Mouse (Mus musculus) embryo, embryonic 11.5 days (tissue): Measurements from ENCODE around the gene Slc25a4.
"Not testable (repeated sequence)": the region's sequence is repeated elsewhere in the genome, so short reads cannot be mapped to it uniquely, and the experiment has no call there.

ENCODE experiments used
- DNase-seq: peaks from one replicate; pipeline ENCODE4 v3.0.0-alpha.2; 2012; ENCODE audit warnings: low read depth, low spot score

Slc25a4 gene

GRCm38 (mm10) chr8:46210404-46211315, at the start of gene Slc25a4:
Slc25a4 (minus strand) TSS chr8:46211284.
- DNase-seq, result peak; percentile 92

- DNase-seq, result no peak
Measured at GRCm38 (mm10) chr8:46257921-46258682, 47.0 kb upstream of the Slc25a4 start.

GRCm38 (mm10) chr8:46252456-46252855, 41.4 kb upstream of the Slc25a4 start:
- no peak for DNase-seq

GRCm38 (mm10) chr8:46251561-46251960, 40.5 kb upstream of the Slc25a4 start:
- no peak for DNase-seq

- DNase-seq, result no peak
Measured at GRCm38 (mm10) chr8:46246346-46246745, 35.3 kb upstream of the Slc25a4 start.

GRCm38 (mm10) chr8:46242946-46243345, 31.9 kb upstream of the Slc25a4 start:
- DNase-seq, result no peak

- peak; percentile 67 for DNase-seq
Measured at GRCm38 (mm10) chr8:46241568-46242374, 30.7 kb upstream of the Slc25a4 start.

GRCm38 (mm10) chr8:46236441-46237223, 25.5 kb upstream of the Slc25a4 start:
- no peak for DNase-seq

GRCm38 (mm10) chr8:46234736-46235135, 23.7 kb upstream of the Slc25a4 start:
- no peak for DNase-seq

GRCm38 (mm10) chr8:46232798-46233197, 21.7 kb upstream of the Slc25a4 start:
- DNase-seq, result no peak

- not testable (repeated sequence) for DNase-seq
Measured at GRCm38 (mm10) chr8:46231968-46232367, 20.9 kb upstream of the Slc25a4 start.

GRCm38 (mm10) chr8:46226622-46227021, 15.5 kb upstream of the Slc25a4 start:
- no peak for DNase-seq

GRCm38 (mm10) chr8:46225501-46225900, 14.4 kb upstream of the Slc25a4 start:
- no peak for DNase-seq

GRCm38 (mm10) chr8:46220566-46220965, 9.5 kb upstream of the Slc25a4 start:
- DNase-seq, result no peak

GRCm38 (mm10) chr8:46216838-46217237, 5.8 kb upstream of the Slc25a4 start:
- peak; percentile 42 for DNase-seq

- DNase-seq, result no peak
Measured at GRCm38 (mm10) chr8:46213971-46214480, 2.9 kb upstream of the Slc25a4 start.

- no peak for DNase-seq
Measured at GRCm38 (mm10) chr8:46212194-46212593, 1.1 kb upstream of the Slc25a4 start.

GRCm38 (mm10) chr8:46211611-46212071, 557 bp upstream of the Slc25a4 start:
- DNase-seq, result no peak

- no peak for DNase-seq
Measured at GRCm38 (mm10) chr8:46209057-46209456, 2.0 kb downstream of the Slc25a4 start.

GRCm38 (mm10) chr8:46208354-46208753, 2.7 kb downstream of the Slc25a4 start:
- DNase-seq, result no peak

- no peak for DNase-seq
Measured at GRCm38 (mm10) chr8:46206107-46206506, 5.0 kb downstream of the Slc25a4 start.
